Mouse (Mus musculus) fat pad, adult 2 months (tissue): ENCODE data around the gene Plscr3.
"Not testable (repeated sequence)": the region's sequence is repeated elsewhere in the genome, so short reads cannot be mapped to it uniquely, and the experiment has no call there.

Experiments
- DNase-seq: peaks from one replicate; pipeline ENCODE4 v3.0.0-alpha.2; 2011; ENCODE audit warnings: low read depth, low spot score; ENCODE audit errors: extremely low read depth

Plscr3 gene

DNA sequence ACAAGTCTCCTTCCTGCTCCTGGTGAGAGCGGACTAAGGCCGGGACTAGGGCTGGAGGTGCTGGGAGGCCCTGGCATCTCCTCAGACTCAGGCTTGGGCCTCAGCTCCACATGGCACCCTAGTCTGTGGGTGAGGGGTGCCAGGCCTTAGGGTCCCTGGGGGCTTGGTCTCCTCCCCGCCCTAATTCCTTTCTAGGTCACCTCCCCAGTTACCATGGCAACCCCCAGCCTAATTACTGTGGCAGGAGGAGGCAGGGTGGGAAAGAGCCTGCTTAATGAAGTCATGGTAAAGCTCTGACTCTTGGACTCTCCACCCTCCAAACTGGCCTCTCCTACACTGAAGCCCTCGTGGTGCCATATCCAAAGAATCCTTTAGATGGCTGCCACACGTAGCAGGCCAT lies 17.3 kb upstream of the Plscr3 start:
- DNase-seq, result no peak

- DNase-seq, result no peak
Observed at GRCm38 (mm10) chr11:69833554-69833953, 12.6 kb upstream of the Plscr3 start.

DNA sequence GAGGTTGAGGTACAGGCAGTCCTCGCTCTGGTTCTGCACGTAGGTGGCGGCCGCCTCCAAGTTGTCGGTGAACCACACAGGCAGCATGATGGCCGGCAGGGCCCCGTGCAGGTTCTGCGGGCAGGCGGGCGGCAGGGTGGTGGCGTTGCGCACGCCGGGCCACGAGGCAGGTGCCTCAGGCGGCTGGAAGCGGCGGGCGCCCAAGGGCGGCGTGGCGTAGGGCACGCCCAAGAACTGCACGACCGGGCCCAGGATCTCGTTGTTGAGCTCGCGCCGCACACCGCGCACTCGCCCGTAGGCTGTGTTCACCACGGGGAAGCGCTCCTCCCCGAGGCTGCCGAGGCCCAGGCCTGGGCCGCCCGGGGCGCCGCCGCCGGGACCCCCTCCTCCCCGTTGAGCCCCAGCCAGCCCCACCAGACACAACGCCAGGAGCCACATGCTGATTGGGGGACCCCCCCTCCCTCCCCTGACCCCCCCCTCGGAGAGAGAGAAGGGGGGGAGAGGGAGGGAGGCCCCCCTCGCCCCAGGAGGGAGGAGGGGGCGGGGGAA lies 12.1 kb upstream of the Plscr3 start:
- no peak for DNase-seq

GRCm38 (mm10) chr11:69835326-69835965 lies 10.7 kb upstream of the Plscr3 start:
- DNase-seq, result no peak

DNA sequence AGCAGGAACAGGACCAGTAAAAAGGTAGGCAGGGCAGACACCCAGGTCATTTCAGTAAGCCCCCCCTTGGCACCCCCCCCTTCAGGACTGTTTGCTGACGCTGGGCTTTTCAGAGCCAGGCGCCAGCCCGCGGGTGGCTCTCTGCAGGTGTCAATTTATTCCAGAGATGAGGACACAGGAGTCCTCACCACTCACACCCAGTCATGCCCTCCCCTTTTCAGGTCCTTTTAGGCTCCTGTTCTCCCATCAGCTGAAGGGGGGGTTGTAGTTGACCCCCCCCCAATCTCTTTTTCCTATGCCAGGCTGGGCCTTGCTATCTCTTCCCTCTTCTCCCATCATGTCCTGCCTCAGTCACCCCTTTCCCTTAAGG lies 10.2 kb upstream of the Plscr3 start:
- DNase-seq, result no peak

GRCm38 (mm10) chr11:69836703-69837576 lies 9.2 kb upstream of the Plscr3 start:
- no peak for DNase-seq

DNA sequence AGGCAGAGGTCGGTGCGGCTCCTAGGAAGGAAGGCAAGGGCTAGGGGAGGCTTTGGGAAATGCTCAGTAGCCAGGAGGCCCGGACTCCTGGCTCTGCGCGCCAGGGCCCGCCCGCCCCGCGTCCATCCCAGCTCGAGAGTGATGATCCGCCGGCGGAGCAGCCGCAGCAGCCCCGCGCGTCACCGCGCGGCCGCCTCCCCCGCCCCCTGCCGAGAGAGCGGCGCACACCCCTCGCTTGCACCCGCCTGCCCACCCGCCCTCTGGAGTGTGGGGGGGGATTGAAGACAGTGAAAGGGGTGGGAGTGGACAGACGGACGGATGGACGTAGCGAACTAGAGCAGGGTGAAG lies 8.6 kb upstream of the Plscr3 start, which contains the start of gene Nlgn2:
Nlgn2 (minus strand) TSS at position 181 of the 348 bp plus-strand sequence.
- DNase-seq, result no peak

GRCm38 (mm10) chr11:69837952-69838713 lies 8.0 kb upstream of the Plscr3 start, which contains the start of gene Tmem256:
Tmem256 (plus strand) TSS chr11:69838514.
- DNase-seq, result peak; percentile 91

GRCm38 (mm10) chr11:69838714-69839104 lies 7.5 kb upstream of the Plscr3 start:
- DNase-seq, result no peak

GRCm38 (mm10) chr11:69846738-69847688 lies 837 bp downstream of the Plscr3 start:
- no peak for DNase-seq

DNA sequence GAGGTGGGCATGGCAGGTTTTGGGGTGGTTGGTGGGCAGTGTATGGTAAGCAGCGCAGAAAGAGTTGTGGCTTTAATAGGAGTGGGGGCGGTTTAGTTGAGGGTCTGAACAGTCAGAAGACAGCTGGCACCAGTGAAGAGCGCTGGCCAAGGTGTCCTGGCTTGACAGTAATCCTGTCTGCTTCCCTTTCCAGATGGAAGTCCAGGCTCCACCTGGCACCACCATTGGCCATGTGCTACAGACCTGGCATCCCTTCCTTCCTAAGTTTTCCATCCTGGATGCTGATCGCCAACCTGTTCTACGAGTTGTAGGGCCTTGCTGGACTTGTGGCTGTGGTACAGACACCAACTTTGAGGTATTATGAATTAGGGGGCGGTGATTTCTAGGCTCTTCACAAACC lies 1.8 kb downstream of the Plscr3 start:
- DNase-seq, result no peak

- no peak for DNase-seq
Observed at GRCm38 (mm10) chr11:69849128-69849527, 3.0 kb downstream of the Plscr3 start.

DNA sequence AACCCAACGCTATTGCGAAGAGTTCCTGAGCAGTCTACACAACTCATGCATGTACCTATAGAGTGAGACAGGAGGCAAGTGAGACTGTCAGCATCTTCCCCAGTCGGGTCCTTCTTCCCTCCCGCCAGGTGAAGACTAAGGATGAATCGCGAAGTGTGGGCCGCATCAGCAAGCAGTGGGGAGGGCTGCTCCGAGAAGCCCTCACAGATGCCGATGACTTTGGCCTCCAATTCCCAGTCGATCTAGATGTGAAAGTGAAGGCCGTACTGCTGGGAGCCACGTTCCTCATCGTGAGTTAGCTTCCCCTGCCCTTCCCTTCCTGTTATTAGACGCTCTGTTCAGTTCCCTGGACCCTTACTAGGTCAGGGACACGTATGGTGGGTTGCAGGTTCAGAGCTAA lies 3.7 kb downstream of the Plscr3 start:
- no peak for DNase-seq

- DNase-seq, result no peak
Observed at GRCm38 (mm10) chr11:69850754-69851153, 4.6 kb downstream of the Plscr3 start.

- no peak for DNase-seq
Observed at GRCm38 (mm10) chr11:69853994-69854393, 7.8 kb downstream of the Plscr3 start.

GRCm38 (mm10) chr11:69854680-69855079 lies 8.5 kb downstream of the Plscr3 start:
- no peak for DNase-seq

DNA sequence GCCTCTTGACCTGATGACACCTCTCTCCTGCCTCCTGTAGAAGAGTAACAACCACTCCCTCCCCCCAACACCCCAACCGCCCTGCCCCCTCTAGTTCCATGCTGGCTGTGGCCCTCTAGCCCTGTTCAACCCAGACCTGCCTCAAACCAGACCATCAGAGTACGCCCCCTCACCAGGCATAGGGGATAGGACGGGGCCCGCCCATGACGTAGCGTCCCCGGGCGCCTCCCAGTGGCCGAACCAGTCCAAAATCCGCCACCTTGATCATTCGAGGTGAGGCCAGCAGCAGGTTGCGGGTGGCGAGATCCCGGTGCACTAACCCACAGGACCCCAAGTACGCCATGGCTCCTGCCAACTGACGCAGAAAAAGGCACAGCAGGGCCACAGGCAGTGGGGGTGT lies 9.2 kb downstream of the Plscr3 start:
- DNase-seq, result no peak

DNA sequence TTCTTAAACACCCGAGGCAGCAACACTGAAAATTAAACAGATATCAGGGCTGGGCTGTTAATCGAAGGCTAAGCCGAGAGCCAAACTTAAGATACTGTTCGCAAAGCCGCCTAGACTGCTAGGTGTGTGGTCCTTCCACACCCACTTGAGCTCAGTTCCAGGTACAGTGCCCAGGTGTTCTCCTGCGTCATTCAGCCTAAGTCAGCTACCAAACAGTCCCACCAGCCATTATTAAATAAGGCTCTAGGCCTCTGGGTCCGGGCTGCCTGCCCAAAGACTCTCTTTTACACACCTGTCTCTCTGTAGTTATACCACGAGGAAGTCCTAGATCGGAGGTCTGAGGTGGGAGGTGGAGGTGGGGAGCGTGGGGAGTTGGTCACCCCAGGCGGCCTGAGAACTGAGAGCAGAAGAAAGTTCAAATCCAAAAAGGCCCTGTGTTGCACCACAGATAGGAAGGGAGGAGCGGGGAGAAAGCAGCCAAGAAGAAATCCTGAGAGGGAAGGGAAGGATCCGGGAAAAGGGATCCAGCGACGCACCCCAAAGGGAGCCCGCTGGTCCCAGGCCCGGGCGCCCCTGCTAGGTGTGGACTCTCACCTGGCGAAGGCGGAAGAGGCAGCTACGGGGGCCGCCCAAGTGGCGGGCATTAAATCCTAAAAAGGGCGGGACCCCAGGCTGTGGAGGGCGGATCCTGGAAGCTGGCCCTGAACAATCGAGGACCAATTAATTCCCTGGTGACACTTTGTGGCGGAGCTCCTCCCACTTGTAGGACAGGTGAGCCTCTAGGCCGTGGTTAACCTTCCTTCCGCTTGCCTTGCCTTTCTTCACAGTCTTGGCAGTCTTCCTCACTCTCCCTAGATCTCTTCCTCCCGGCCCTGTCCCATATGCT lies 12.2 kb downstream of the Plscr3 start, which contains the start of gene Tnk1:
Tnk1 (minus strand) TSS at position 618 of the 886 bp plus-strand sequence.
- DNase-seq, result no peak

GRCm38 (mm10) chr11:69863729-69864128 lies 17.6 kb downstream of the Plscr3 start:
- DNase-seq, result not testable (repeated sequence)
